Mouse (Mus musculus) heart, adult 2 months (tissue): ENCODE measurements around the gene Man1c1.

Source experiments
- CTCF ChIP-seq: fragments of 200-600 bp; IDR thresholded peaks from 2 replicates; pipeline ENCODE4 v1.8.1; 2022; ENCODE audit warnings: antibody characterized with exemption, mild to moderate bottlenecking, moderate library complexity
- EP300 ChIP-seq: fragments of 200-500 bp; IDR thresholded peaks from 2 replicates; pipeline ENCODE4 v1.6.1; 2011; ENCODE audit warnings: low read depth, low read length, control low read depth; ENCODE audit not compliant: insufficient read depth

GRCm38 (mm10) chr4:134587636-134588197 is 116.4 kb downstream of the Man1c1 start:
- TF ChIP-seq CTCF, result no peak
- no peak for TF ChIP-seq EP300
